Mouse (Mus musculus): ENCODE results near the gene Tssk2. TPM values are rescaled to one million over a fixed set of nuclear protein-coding genes. Genes with fewer than 3 reads are reported as not detected.

Tssk2 gene
- total RNA-seq, 2 experiments from 2014 or later: not detected

DNA sequence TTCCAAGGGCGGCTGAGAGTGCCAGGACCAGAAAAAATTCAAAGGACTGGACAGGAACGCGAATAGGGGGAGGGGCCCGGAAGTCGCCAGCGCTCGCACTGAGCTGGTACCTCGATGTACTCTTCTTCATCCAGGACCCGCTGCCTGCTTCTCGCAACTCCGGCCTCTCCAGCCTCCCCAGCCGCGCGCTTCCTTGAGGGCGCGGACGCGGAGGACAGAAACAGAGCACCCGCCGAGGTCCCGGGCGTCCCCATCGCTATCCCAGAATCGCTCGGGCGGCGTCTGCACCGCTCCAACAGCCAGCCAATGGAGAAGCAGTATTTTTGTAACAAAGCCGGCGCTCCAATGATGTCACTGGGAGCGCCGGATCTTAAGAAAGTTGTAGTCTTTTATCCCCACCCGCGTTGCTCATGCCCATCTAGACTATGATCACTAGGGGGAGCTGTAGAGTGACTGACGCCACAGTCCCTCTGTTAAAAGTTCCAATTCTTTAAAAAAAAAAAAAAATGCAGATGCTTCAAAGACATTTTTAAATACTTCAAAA is 12.7 kb downstream of the Tssk2 start, which contains the start of gene Ess2:
TSS of gene Ess2 (minus strand) at position 297 of the 544 bp plus-strand sequence.
- DNase-seq: peak; percentile 90

DNA sequence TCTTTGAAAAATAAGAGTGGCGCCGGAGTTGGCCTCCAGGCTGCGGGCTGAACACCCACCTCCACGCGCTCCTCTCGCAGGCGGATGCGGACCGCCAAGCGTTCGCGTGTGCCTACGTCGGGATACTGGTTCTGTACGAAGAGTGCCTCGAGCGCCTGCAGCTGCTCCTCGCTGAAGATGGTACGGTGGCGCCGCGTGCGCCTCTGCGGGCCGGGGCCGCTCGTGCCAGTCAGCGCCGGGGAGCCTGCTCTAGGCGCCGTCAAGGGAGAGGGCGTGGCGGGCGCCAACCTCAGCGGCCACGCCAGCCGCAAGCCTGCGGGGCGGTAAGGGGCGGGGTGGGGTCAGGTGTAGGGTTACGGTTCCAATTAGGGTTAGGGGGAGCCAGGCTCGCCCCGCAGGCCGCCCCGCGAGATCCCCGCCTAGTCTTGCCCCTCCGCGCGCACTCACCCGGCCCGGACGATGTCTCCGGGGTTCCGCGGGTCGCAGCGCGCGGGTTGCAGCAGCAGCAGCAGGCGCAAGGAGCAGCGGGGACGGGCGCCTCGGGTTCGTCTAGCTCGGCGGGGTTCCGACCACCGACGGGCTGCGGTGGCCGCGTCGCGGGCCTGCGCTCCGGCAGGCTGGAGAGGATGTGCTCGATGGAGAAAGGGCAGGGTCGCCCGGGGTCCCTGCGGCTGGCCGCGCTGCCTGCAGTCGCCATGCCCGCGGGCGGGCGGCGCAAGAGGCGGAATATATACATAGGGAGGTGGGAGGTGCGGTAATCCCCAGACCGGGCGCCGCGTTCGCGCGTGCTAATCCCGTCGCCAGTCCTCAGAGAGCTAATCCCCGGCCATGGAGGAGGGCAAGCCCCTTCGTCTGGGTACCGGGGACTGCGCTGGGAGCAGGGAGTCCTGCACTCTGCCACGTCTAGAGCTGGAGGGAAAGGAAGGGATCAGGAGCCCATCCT is 16.1 kb downstream of the Tssk2 start, which contains the start of gene Gsc2:
TSS of gene Gsc2 (minus strand) at position 753 of the 943 bp plus-strand sequence.
- peak; percentile 44 for DNase-seq

DNA sequence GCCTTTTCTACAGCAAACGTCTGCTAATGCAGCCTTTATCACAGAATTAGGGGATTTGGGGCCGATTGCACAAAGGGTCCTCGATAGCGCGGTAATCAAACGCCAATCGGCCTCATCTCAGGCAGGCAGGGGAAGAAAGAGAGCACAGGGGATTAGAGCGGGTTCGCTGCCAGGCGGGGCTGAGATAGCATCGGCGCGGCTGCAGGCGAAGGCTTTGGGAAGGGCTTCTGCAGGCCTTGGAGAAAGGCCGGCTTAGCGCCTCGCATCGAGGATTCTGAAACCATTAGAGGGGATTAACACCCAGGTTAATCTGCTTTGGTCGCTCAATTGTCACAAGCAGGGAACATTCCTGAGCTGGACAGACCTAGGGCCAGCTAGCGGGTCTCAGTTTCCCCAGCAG is 22.1 kb downstream of the Tssk2 start:
- no peak for DNase-seq

DNA sequence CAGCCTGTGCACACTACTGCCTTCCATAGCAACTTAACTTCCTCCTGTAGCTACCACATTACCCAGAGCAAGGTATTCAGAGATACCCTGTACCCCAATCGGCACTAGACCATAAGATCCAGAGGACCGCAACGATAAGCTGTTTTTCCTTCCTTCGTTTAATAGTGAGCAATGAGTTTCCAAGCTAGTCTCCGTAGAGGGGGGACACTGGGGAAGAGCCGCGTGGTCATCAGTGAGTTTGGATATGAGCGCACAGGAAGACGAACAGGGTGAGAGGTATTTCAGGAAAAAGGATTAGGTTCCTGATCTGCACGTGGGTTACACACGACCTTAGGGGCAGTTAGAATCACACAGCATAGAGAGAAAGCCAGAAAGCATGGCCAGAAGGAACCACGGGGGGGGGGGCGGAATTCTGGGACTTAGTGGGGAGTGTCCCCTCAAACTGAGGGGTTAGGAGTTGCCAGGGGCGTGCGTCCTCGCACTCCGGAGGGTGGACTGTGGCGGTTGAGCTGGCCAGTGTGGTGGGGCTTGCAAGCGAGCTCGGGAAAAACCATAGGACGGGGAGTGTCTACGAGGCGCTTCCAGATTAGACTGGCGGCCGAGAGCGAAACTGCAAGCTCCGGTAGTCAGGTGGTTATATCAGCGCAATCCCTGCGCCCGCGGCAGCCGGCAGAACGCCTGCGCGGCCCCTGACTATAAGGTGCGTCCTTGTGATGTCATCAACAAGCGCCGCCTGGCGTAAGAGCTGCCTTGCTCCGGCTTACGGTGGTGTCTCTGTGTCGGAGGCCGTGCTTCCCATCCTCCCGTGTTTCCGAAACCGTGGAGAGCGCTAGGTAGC is 23.1 kb downstream of the Tssk2 start:
- DNase-seq: peak; percentile 97

DNA sequence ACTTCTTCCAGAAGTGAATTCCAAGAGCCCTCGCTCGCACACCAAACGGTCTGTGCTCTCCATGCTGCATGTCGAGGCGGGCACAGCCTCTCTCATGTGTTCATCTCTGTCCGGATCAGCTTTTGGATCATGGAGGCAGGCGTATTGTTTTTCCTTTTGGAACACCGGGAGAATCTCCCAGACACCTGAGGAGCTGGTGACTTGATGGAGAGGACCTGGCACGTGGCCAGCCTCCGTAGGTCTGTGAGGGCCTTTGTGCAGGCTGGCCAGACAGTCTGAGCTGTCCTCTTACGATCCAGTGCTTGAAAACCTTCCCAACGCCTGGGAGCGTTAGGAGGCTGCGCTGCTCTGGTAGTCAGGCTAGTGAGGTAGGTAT is 23.7 kb downstream of the Tssk2 start:
- no peak for DNase-seq

DNA sequence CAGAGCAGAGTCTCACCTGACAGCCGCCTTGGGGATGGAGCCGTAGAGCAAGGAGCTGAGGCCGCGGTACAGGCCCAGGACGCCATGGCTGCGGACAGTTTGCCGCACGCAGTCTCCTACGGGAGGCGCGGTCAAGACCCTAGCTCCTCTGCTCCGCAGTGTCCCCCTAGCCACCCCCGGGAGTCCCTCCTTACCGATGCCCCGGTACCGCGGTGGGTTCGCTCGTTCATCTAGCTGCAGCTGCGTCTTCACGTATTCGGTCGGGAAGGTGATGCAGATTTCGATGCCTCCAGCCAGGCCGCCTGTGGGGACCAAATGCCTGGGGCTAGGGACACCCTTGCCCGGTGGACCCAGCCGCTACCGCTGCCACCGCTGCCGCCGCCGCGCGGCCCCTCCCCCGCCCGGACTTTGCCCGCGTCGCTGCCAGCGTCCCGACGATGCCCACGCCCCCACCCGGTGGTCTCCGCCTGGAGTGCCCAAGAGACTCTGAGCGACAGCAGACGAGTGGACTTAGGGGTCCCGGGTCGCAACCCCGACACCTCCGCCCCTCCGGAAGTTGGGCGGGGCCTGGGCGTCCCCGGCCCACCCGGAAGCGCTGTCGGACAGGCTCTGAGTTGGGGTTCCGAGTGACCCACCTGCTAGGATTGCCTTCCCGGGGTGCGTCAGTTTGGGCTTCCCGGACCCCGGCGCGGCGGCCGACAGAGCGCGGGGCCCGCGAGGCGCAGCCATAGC is 29.1 kb downstream of the Tssk2 start:
- peak; percentile 70 for DNase-seq

DNA sequence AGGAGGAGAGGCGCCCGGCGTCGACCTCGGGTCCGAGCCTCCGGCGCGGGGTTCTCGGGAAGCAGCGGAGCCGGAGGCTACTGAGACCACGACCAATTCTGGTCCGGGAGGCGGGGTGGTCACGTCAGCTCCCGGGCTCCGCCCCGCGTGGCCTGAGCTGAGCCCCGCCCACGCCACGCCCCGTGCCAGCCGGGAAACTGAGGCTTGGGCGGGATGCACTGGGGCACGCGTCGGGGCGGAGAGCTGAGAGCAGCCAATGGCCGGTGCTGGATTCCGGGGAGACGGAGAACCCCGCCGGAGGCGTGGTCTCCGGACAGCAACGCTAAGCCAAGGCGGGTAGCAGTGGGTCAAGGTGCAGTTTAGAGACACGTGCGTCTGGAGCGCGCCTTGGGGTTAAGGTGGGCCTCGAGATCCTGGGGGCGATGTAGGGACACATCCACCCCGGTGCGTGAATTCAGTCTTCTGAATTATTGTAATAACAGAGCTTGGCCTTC is 29.7 kb downstream of the Tssk2 start, which contains the start of gene Slc25a1:
TSS of gene Slc25a1 (minus strand) at position 133 of the 494 bp plus-strand sequence.
- peak; percentile 89 for DNase-seq

DNA sequence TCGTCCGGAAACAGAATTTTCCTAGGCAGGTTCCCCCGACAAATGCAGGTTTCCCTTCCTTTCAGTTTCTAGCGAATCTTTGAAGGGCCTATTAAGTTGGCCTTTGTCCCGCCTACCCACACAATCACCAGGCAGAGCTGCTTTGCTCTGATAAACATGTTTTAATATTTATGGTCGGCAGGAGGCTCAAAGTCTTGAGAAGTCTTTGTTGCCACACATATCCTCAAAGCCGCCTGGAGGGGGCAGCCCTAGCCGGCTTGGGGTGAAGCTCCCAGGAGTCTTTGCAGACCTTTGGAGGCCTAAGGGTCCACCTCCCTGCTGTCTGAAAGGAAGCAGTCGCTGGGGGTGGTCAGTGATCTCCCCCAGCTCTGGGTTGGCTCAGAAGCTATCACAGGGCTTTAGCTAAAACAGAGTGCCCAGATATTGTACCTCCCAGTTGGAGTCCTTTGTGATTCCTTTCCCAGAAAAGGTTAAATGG is 30.2 kb downstream of the Tssk2 start:
- peak; percentile 82 for DNase-seq

DNA sequence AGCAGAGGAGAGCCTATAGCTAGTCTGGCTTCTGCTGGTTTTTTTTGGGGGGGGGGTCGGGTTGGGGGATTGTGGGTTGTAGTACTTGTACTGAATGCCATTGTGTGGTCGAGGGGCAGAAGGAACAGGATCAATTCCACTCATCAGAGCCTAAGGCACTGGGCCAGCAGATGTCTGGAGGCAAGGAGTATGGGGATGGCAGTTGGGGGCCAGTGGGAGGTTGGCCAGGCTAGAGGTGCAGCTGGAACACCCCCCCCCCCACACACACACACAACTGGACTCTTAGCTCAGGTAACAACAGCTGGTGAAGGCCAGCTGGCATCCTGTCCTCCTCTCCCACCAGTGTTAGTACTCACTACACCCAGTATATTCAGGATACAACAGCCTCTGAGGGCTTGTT is 30.8 kb downstream of the Tssk2 start:
- DNase-seq: no peak

DNA sequence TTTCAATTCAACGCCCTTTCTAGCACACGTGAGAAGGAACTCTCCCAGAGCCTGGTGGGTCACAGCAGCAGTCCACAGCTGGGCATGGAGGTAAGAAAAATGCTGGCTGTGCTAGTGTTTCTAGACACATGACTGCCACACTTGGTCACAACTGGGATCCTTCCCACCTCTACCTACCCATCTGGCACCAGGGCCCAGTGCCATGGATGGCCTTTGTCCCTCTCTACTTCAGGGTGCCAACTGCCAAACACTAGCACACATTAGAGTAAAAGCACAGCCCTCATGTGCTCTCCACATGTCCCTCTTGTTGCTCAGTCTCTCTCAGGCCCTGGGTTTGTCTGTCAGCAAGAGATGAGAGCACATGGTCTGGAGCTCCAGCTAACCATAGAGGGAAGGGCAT is 31.2 kb downstream of the Tssk2 start:
- DNase-seq: no peak

DNA sequence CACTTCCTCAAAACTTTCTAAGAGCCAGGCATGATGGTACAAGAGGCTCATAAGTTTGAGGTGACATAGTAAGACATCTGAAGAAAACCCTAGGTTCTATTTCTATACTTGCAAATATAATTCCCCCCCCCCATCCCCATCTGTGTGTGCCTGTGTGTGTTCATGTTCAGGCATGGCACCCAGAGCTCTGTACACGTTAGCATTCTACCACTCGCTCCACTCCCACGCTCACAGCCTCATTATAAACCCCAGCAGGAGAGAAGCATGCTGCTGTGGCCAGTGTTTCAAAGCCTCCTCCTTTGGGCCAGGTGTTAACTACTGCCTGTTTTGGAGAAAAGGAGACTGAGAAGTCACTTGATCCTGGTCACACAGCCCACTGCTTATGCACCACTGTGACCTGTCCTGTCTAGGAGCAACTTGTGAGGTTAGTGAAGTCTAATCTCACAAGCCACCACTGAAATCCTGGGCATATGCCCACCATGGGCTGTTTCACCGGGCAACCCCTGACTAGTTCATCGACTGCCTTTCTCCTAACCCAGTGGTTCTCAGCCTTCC is 33.5 kb downstream of the Tssk2 start:
- no peak for DNase-seq

DNA sequence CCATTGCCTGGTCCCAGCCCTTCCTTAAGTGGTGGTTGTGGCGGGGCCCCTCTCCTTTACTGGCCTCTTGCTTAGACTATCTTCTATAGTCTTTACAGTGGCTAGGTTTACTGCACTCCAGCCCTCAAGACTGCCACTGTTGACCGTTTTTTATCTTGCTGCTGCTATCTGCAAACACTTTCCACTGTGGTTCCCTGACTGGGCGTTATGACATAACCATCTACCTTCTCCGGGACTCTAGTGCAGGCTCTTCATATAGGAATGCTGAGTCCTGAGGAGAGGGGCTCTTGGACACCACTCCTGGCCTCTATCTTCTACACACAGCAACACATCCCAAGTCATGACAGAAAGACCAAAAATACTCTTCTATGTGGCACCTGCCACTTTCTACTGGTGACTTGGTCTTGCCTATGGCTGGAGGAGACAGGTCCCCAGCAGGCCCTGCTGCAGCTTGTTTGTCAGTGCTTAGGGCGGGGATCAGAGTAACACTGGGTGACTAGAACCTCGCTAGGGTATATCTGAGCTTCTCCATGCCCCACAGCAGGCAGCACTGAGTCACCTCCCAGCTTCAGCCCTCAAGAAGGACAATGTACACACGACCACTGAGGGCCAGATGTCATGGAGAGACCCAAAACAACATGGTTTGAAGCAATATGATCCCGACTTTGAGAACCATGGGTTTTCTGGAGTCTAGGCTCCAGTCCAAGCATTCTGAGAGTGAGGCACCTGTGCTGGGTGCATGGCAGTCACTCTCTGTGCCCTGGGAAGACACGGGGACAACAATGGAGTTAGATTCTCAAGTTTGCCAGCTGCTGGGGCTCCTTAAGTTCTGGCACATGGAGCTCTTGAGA is 35.4 kb downstream of the Tssk2 start:
- DNase-seq: no peak

DNA sequence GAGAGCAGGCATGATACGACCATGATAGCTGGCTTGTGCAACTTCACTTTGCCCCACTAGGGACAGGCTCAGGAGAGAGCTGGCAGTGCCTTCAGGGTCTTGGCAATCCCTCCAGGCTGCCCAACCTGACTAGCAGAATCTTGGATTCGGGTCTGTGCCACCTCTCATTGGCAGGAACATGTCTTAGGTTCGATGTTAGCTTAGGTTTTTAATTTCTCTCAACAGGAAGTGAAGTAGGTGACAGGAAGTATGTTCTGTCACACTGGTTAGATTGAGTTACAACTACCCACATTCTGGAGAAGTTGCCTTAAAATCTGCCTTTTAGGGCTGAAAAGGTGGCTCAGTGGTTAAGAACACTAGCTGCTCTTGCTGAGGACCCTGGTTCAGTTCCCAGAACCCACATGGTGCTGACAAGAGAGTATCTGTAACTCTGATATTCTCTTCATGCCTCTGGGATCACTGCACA is 36.0 kb downstream of the Tssk2 start:
- peak; percentile 62 for DNase-seq

DNA sequence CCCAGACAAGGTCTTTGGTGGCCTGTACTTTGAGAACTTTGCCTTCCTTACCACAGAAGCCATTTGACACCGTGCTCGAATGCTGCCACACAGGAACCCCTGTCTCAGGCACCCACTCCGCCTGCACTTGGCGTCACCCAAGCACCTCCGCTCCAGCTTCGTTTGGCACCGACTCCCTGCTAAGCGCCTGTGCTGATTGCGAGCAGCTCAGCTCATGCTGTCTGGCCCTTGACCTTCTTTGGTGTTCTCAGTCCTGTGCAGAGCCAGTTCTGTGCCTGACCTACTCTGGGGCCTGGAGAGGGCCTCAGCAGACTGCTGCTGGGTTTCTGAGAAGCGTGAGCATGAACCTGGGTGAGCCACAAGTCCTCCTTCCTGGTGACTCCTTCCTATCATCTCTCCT is 38.3 kb downstream of the Tssk2 start:
- DNase-seq: peak; percentile 58

DNA sequence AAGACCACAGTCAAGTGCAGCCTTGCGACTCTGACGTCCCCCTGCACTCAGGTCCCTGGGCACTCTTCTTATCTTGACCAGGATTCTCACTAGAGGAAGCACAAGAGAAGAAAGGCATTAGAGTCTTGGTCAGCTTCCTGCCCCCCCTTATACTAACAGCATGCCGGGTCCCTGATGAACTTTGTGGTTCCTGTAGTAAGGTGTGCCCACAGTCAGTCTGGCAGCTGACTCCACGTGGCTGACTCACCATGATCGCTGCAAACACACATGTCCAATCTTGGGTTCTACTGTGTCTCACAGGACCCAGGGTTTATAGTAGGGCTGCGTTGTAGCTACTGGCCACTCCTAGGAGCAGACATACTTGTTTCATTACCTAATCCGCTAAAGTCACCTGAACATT is 39.8 kb downstream of the Tssk2 start:
- DNase-seq: no peak

DNA sequence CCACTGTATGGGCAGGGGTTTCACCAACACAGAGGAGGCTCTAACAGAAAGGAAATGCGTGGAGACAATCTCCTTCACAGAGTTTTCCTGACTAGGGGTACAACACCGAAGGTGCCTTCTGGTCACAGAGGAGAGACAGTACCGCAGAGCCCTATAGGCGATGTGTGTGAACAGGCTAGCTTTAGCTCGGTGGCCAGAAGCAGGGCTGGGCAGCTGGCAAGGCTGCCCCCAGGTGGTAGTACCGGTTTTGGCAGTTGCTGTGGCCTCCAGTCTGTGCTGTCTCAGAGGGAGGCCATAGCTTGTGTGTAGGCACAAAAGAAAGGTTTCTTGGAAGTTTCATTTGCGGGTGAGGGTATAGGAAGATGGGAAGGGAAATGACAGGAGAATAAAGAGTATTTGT is 40.4 kb downstream of the Tssk2 start:
- DNase-seq: peak; percentile 82

DNA sequence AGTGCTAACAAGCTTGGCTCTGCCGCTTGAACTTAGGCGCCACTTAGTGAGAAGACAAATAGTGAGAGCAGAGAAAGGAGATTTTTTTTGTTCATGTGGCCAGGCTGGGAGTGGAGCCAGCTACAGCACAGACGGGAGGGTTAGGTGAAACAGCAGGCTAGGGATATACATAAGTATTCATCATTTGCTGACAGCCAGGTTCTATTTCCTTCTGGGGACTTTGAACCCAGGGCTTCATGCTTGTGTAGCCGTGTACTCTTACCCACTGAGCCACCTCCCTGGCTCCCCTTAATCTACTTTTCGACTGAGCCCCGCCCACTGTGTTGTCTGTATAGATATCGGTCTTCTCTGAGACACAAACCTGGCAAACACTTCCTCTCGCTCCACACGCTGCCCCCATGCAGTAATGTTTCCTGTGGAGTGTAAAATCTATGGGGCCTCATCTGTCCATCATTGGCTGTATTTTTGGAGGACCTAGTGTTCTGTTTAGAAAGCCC is 40.9 kb downstream of the Tssk2 start:
- DNase-seq: no peak

DNA sequence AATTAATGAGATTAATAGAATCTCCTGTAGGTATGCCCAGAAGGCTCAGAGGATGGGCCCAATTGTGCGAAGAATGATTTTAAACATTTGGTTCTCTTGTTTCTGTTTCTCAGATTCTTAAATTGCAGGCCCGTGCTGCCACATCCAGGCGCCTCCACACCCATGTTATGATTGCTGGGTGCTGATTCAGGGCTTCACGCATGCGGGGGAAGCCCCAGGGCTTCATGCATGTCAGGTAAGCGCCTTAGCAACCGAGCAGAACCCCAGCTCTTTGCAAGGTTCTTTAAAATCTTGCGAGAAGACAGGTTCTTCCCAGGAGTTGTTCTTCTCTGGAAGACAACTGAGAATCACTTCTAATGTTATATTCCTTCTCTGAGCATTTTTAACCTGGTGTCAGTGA is 45.0 kb downstream of the Tssk2 start:
- DNase-seq: no peak

DNA sequence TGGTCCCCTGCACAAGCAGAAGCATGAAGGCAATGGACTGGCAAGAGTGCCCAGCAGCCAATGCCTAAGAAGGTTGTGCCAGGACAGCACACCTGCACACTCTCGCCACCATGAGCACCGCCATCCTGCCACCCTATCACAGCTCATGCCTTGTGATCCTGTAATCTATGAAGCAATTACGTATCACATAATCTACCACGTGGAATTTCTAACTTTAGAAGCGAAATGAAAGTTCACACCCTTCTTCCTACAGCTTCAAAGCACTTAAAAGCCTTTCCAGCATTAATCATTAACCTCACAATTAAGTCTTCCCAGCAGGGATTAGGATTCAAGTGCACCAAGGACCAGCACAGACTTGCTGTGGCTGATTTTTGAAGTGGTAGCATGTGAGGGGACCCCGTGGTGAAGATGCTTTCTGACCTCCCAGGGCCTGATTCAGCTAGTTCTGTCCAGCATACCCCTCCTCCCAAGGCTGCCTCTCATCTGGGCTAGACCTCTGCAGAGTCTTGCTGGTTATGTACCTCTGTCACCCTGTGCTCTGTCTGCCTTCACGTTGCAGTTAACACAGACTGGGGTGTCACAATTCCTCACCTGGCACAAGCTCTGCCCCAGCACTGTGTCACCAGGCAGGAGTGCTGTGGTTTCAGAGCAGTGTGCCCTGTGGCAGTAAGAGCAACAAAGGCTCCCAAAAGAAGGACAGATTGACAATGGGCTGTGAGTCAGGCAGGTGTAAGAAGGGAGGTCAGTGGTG is 46.8 kb downstream of the Tssk2 start:
- DNase-seq: no peak

Data from adrenal gland, postnatal 10 days (tissue).